Mouse (Mus musculus) A20 (cell line): ENCODE measurements around the gene Rtp4.

ENCODE experiments used
- DNase-seq: peaks from one replicate; pipeline ENCODE4 v3.0.0-alpha.2; 2011; ENCODE audit warnings: low read depth, low spot score

The Rtp4 gene

DNA sequence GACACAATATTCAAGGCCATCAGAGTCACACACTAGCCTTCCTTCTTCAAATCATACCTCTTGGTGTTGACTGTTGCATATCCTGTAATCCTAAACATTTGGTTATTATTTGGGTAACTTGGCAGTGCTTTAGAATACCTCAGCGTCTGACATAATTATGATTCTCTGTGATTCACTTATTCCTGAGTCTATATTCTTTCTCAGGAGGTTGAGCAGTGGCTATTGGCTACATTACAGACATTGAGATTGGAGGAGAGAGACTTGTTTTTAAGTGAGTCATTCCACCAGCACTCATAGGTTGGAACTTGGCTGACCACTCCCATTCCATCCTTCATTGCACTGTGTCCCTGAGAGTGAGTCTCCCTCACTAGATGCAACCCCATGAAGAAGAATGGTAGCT is 6.7 kb upstream of the Rtp4 start:
- no peak for DNase-seq

DNA sequence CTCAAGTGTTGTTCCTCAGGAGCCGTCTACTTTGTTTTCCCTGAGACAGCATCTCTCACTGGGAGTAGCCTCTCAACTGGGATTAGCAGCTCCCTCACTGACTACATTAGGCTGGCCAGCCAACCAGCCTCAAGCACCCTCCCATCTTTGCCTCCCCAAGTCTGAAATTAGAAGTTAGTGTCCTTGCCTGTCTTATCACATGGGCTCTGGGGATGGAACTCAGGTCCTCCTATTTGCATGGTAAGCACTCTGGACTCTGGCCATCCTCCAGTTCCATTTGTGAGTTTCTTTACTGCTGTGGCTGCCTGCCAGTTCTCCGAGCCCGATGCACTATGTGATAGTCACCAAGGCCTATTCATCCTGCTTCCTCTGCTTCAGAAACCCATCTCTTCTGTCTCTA is 4.3 kb upstream of the Rtp4 start:
- DNase-seq, result no peak

DNA sequence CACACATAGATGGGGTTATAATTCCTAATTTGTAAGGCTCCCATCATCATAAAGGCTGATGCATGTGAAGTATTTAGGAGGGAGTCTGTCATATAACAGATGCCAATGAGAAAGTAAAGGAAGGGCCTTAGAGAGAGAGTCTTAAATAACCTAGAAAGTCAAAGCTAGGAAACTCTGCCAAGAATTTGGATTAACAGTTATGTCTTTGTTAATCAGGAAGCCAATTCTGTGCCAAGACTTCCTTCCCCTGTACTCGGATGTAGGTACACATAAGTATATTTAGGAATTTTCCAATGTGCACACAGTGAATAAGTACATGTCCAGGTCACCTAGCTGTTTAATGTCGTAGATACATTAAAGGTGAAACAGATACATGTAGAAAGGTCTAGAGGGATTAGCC is 3.5 kb upstream of the Rtp4 start:
- no peak for DNase-seq

DNA sequence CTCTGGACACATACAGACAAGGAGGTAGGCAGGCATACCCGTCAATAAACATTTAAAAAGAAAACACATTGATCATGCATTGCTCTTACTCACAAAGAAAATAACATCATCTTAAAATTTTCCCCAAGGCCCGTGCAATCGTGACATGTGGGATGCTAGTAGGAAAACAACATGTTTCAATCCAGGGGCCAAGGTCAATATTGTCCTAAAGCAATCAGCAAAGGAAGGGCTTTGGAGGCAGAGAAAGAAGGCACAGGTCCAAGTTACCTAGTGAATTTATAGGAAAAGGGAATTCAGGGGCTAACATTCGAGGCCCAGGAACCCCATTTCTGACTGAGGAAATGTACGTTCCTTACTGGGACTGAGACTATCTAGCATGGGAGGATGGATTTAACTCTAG is 2.9 kb upstream of the Rtp4 start:
- DNase-seq, result no peak

DNA sequence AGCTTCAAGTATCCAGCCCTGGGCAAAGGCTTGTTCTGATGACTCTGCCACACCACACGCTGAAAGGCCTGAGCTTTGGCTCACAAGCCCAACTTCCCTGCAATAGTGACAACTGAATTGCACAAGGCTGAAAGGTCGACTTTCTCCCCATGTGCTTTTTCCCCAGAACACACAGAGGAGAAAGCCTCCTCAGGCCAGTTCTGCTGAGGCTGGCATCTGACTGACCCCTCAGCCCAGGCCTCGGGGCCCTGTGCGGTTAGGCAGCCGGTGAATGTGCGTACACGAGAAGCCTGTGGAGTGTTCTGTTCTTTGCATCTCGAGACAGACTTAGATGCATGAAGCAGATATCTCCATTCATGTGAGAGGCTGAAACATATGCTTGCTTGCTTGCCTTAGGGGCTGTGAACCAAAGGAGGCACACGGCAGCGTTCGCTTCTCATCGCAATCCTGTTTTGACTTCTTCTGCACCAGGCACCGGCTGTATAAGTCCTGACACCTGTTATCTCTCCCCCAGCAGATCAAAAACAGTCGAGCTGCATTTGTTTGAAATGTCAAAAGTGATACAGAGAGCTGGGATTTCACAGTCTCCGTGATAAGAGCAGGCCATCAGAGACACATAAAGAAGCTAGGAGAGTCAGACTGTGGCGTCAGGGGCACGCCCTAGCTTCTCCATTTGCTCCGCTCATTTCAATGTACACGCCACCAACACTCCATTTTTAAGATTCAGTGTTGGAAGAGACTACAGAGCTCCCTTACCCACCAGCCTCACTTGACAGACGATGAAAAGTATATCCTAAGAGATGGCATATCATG is 2.1 kb upstream of the Rtp4 start:
- no peak for DNase-seq

DNA sequence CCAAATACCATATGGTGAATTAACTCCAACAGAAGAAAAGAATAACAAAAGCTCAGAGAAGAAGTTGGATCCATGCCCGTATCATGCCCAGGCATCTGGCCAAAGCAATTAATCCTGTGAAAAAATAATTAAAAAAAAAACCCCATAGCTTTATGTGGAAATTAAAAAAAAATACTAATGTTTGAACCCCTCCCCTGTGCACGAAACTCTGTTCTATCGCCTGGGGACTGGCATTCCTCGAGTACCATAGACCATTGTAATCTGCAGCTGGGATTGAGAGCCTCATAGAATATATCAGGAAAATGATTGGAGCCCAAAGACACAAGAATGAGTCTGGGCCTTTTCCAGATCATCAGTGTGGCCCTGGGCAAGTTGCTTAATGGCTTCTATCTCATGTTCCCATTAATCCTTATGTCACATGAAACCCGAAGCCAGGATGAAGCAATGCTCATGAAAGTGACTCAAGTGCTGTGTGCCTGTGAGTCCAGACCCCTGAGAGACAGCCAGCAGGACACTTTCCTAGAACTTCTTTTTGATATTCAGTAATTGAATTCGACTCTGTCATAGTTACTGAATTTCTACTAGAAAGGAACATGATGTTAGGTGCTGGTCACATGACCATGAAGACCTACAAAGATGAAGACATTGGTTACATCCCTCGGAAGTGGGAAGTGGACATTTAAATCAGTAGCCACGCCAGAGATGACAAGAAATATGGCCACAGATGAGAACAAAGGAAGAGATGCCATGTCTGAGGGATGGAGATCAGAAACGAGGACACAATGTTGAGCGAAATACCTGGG is 1.3 kb upstream of the Rtp4 start:
- no peak for DNase-seq

DNA sequence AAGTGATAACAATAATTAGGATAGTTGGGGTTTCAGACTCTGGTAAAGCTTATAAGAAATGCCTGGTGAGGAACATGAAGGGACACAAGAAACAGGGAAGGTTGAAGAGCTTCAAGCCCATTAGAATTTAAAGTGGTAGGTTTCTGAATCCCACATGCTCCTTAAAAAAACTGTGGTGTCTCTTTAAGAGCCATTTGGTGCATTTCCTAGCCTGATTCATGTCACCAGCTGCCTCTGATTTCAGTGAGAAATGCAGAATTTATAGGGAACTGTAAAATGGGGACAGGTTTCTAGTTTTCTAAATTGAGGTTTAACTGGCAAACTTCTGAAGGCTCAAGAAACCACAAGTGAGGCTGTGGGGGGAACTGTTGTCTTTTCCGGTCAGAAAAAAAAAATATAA is 320 bp upstream of the Rtp4 start:
- no peak for DNase-seq

DNA sequence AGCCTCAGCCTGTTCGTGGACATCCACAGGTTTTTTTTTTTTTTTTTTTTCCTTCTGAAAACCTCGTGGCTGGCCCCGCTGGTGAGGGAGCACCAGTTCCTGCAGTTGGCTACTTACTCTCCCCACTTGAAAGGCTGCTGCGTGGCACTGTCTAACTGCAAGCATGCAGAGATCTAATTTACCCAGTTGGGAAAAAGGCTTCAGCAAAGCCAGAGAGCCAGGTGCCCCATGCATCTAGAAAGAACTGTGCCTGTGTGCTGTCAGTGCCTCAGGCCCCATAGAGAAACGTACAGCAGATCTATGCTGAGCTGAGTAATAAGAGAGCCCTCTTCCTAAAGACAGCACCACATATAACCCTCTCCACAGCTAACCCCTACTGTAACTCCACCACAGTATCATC is 1.0 kb downstream of the Rtp4 start:
- DNase-seq, result no peak

DNA sequence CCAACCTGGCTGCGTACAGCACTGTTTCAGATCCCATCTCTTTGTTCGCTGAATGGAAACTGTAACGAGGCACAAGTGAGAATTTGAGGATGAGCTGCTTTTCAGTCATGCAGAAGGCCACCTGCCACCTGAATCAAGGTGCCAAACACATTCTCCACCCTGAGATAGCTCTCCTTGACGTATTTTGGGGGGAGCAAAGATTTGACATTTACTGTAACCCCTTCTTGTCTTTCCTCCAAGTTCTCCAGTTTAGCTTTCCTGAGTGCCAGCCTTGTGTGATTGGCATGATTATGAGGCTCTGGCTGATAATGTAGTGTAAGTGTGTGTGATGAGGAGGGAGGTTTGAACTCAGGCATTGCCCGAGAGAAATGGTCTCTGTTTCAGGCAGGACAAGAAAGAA is 2.0 kb downstream of the Rtp4 start:
- DNase-seq, result no peak

DNA sequence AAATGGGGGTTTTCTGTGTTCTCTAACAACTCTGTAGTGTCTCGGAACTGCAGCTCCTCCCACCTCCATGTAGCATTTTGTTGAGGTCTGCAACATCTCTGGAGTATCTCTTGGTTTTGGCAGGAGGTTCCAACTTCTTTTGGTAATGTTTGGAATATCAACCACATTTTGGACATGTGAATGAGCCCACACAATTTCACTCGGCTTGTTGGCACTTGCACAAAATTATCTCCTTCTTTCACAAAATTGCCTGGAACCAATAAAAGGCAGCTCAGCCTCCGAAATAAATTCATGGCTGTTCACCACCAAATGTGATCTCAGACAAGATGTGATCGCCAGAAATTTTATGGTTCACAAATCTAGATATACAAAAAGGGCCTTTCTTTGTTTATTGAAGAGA is 9.1 kb downstream of the Rtp4 start:
- DNase-seq, result no peak

DNA sequence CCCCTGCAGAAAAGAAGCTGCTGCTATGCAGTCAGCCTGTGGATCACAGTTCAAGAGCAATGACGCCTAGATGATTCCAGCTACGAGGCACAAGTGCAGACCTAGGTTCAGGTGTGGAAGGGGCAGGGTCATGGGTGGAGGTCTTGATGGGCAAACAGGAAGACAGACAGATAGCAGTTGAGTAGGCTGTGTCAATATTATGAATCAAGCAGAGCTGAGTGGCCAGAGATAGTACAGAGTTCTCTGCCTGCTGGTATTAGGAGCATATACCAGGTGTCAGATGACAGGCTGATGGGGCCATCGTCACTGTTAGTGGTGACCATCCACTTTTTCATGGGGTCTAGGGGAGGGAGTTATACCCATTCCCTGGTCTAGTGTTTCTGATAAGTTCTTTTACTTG is 13.6 kb downstream of the Rtp4 start:
- DNase-seq, result no peak

DNA sequence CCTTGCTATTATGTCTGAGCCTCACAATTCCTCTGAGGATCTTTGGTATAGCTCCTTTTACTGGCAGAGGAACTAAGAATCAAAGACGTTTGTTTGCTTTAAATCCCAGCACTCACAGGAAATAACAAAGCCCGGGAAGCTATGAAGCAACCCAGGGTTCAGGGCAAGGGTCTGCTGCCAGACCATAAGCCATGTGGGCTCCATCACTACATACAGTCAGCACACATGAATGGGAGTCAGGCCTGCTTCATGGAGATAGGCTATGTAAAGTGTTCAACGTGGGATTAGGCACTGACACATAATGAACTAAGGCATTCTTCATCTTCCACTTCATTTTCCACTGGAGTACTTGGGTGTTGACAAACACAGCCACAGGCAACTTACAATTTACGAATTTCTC is 21.0 kb downstream of the Rtp4 start:
- DNase-seq, result no peak

DNA sequence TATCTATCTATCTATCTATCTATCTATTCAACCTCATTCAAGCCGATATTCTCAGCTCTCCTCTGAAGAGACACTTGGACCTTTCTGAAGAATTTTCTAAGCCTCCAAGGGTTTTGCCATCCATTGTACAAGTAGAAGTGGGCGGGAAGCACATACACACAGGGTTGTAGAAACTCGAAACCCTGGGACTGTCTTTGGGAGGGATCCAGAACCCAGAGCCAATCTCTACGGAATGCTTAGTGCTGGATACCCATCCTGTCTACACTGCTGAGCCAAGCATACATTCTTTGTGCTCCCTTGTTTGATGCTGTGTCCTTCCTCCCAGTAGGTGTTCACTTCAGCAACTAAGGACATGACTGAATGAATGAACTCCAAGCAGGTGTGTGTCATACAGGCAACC is 22.8 kb downstream of the Rtp4 start:
- DNase-seq, result no peak

DNA sequence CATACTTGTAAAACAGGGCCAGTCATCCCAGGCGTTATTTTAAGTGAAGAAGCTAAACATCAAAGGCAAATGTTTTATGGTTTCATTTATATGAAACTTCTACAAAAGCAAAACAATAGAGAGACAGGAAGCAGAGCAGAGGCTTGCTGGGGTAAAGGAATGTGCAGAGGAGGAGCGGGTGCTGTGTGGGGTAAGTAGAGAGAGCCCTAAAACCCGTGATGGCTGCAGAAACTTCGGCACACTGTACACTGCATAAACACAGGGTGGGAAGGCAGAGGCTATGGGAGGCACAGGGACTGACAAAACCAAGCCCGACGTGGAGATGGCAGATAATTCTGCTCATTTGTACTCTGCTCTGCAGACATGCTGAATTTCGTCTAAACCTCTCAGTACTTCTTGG is 24.3 kb downstream of the Rtp4 start:
- no peak for DNase-seq

DNA sequence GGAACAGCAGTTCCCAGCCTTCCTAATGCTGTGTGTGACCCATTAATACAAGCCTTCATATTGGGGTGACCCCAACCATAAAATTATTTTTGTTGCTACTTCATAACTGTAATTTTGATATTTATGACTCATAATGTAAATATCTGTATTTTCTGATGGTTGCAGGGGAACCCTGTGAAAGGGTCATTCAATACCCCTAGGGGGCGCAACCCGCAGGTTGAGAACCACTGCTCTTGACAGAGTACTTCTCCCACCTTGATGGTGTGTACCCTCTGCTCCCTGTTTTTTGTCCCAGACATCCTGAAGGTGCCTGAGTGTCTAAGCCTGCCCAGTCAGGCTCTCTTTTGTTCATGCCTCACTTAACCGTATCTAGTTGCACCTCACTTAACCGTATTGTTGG is 27.7 kb downstream of the Rtp4 start:
- peak; percentile 26 for DNase-seq

DNA sequence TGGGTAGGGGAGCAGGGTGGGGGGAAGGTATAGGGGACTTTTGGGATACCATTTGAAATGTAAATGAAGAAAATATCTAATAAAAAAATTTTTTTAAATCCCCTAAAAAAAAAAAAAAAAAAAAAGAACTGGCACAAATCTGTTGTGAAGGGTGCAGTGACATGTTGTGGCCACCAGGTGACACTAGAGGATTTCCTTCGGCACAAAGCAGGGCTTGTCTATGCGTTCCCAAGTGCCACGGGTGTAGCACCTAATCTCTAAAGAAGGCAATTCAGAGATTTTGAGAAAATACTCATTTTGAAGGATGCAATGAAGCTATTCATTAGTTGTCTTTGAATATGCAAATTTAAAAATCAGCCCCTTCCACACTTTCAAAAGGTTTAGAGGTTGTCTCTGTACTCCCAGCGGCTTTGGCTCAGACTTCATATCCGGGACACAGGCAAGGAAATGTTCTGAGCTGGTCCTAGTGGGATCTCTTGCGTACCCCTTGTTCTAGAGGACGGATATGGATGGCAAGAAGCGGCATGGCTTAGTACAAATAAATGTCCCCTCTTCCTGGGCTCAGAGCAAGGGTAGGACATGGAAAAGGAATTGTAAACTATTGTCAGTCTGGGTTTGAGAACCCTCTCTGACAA is 30.4 kb downstream of the Rtp4 start:
- peak; percentile 63 for DNase-seq

DNA sequence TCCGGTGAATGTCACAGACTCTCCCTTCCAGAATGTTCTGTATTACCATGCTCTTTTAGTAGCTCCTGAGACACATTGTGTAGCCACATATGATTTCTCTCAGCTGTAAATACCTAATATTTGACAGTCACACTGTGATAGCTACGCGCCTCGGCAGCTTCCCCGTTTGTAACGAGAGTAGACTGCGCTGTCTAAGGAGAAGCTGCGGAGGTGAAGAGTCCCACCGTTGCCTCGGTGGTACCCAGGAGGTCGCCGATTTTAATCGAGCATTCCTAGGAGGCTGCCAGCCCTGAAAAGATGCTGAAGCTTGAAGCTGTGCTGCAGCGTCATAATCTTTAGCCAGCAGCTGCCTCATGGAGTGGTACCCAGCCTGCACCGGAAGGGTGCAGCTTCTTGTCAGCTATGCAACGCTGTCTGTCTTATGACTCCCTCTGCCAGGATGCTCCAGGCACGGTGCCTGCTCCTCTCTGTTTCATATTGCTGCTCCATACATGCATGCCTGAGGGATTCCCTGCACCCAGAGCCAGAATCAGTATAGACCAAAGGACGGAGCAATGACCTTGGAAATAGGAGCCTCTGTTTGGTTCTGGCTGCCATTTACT is 31.0 kb downstream of the Rtp4 start:
- DNase-seq, result no peak

DNA sequence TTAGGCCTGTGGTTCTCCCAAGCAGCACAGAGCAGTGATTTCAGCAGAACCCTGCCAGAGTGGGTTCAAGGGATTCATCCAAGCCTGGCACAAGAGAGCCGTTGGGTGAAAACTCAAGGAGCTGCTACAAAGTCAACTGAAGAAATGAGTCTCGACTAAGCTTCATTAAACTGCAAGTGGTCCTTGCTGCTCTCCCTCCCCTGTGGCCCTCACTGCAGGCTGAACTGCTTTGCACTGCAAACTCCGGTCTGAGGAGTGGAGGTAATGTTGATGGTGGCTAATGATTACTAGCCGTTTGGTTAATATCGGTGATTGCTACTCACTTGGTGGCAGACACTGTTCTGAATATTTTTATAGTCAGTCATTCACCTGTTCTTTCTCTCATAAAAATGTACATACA is 34.6 kb downstream of the Rtp4 start:
- DNase-seq, result no peak

DNA sequence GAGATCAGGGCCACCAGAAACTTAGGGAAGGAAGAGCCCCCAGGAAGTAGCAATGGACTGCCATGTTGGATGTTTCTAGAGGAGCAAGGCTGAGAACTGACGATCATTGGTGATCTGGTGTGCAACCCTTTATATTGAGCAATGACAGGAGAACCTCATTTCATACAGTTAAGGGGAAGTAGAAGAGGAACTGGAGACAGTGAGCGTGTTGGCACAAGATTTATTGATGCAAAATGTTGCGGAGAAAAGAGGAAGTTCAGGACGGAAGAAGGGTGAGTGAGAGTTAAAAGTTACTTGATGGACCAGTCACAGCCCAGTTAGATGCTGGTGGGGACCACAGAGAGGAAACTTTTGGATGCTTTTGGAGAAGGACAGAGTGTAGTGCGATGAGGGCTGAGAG is 37.1 kb downstream of the Rtp4 start:
- peak; percentile 78 for DNase-seq

DNA sequence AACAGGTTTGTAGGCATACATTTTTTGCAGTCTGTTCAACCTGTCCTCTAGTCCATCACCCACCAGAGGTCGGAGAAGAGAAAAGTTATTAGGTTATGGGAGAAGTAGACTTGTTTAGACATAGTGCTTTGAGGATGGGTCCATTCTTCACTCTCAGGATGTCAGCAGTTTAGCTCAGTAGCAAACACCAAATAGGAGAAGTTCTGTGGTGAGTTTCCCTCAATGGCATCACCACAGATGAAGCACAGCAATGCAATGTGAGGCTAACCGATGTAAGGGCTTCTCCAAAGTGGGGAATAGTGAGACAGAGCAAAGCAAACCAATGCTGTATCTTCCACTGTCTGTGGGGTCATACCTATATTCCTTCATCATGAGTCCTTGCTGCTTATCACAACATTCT is 37.6 kb downstream of the Rtp4 start:
- DNase-seq, result no peak

DNA sequence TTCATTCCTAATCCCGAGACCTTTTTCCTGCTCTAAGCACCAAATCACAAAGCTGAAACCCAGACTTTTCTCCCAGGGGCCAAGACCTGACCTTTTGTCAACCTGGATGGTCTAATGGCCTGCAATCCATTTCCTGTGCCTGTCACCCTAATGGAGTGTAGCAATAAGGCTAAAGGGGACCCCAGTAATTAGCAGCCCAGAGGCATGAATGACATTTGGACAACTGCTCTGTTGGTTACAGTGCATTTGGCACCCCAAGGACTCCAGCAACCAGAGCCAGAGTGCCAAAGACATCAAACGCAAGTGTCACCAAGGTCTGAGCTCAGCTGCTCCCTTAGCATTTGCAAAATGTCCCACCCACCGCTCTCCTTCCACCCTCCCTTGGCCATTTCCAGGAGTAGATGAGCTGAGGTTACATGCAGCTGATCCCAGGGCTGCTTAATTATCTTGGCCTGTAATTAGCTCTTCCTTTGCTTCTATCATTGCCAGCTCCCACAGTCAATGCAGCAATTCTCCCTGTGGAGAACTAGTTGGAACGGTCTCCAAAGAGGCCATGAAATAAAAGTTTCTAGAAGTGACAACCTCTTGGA is 48.4 kb downstream of the Rtp4 start:
- no peak for DNase-seq

DNA sequence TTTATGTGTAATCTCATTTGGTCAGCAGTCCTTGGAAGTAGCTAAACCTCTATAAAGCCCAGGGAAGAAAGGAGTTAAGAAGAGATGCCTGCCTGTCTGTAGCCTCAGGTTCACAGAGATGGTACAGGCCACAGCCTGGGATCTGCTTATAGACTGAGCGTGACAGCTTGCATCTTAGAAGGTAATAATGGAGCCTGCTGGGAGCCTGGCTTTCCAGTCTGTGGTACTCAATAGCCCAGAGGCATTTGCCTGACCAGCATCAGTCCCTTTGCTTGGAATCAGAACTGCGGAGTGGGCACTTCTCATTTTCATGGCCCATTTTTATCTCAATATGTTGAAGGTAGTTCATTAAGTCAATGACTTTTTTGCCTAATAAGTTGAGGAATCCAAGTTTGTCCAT is 54.5 kb downstream of the Rtp4 start:
- no peak for DNase-seq
